Mouse (Mus musculus) kidney, embryonic 14.5 days (tissue): ENCODE results near the gene Parva. TPM values are rescaled to one million over a fixed set of nuclear protein-coding genes. Genes with fewer than 3 reads are reported as not detected.

Experiments
- ATAC-seq: fragments of 200-750 bp; cut with Nextera tagmentation; 2 replicates; pipeline ENCODE4 v1.8.0; 2017; ENCODE audit warnings: moderate number of reproducible peaks, mild to moderate bottlenecking, moderate TSS enrichment, moderate library complexity; ENCODE audit not compliant: low FRiP score, low TSS enrichment
- H3K27ac ChIP-seq: fragments of 300-500 bp; sonication (generic); 2 replicates; pipeline ENCODE4 v1.5.1; 2014; ENCODE audit warnings: low read depth, mild to moderate bottlenecking, low read length, moderate library complexity, mixed read lengths
- H3K27me3 ChIP-seq: fragments of 300-500 bp; sonication (generic); 2 replicates; pipeline ENCODE4 v1.6.1; 2014; ENCODE audit warnings: mild to moderate bottlenecking, low read length; ENCODE audit not compliant: control insufficient read depth, insufficient read depth
- H3K36me3 ChIP-seq: fragments of 300-500 bp; sonication (generic); 2 replicates; pipeline ENCODE4 v1.6.1; 2014; ENCODE audit warnings: low read length, mixed read lengths; ENCODE audit not compliant: control insufficient read depth, insufficient read depth
- H3K4me1 ChIP-seq: fragments of 300-500 bp; sonication (generic); 2 replicates; pipeline ENCODE4 v1.6.1; 2014; ENCODE audit warnings: low read length, mixed read lengths; ENCODE audit not compliant: control insufficient read depth, insufficient read depth
- H3K4me2 ChIP-seq: fragments of 300-500 bp; sonication (generic); replicated peaks from 2 replicates; pipeline ENCODE4 v1.6.1; 2014; ENCODE audit warnings: low read depth, mild to moderate bottlenecking, low read length
- H3K4me3 ChIP-seq: fragments of 300-500 bp; sonication (generic); 2 replicates; pipeline ENCODE4 v1.5.1; 2014; ENCODE audit warnings: mild to moderate bottlenecking, low read length
- H3K9ac ChIP-seq: fragments of 300-500 bp; sonication (generic); 2 replicates; pipeline ENCODE4 v1.6.1; 2014; ENCODE audit warnings: low read depth, mild to moderate bottlenecking, low read length, moderate library complexity
- H3K9me3 ChIP-seq: fragments of 300-500 bp; sonication (generic); 2 replicates; pipeline ENCODE4 v1.6.1; 2016; ENCODE audit warnings: low read length; ENCODE audit not compliant: control insufficient read depth
- WGBS: fragments of 180-500 bp; shearing (Covaris S2); extraction: QIAGEN DNeasy Blood & Tissue Kit; methylation state at CpG from one replicate; pipeline ENCODE4 v1.1.7; 2014; 5-methylcytosine and 5-hydroxymethylcytosine counted together
- polyA plus RNA-seq: library from polyadenylated mRNA; unstranded; fragments of >200 nt; fragmentation: Nextera tagmentation; extraction: Ambion mirVana; gene quantifications from 2 replicates; pipeline ENCODE4 v1.2.1, GENCODE M21; 2014

The Parva gene
- polyA plus RNA-seq, 1 experiment from 2014 or later, result 92.8 TPM

- H3K4me1 ChIP-seq, result no peaks in the 10 kb centered on the region
- no peaks in the 10 kb centered on the region for H3K27me3 ChIP-seq
- H3K4me2 ChIP-seq, result no peak overlapping the region
- H3K27ac ChIP-seq, result no peak overlapping the region
- no peak for ATAC-seq
- H3K9me3 ChIP-seq, result peaks cover 7% of the 10 kb centered on the region
- no peaks in the 10 kb centered on the region for H3K36me3 ChIP-seq
- H3K9ac ChIP-seq, result no peak overlapping the region
- no peak overlapping the region for H3K4me3 ChIP-seq
- WGBS, result 98% methylated on average over 2 of the region's 2 CpGs
Measured at GRCm38 (mm10) chr7:112635936-112636335, 208.6 kb downstream of the Parva start.

Other genes with a start within 250 kb of the Parva start
- 5.0 and 7.7 TPM in 2 replicates for gene Mical2, start 201.6 kb upstream of the Parva start, polyA plus RNA-seq